Mouse (Mus musculus): ENCODE data around the gene Serpinf2.
"Not testable (repeated sequence)": the region's sequence is repeated elsewhere in the genome, so short reads cannot be mapped to it uniquely, and the experiment has no call there.

Serpinf2 gene

GRCm38 (mm10) chr11:75395611-75396010 lies 43.8 kb downstream of the Serpinf2 start:
- in situ Hi-C loops (cut with MboI, MseI) = loop anchor here (10.0 kb wide), 1 partner anchor 931 kb away; no protein-coding TSS in a partner anchor

- in situ Hi-C loops (cut with MboI, MseI) = not testable (repeated sequence)
These were observed 55.9 kb downstream of the Serpinf2 start for GRCm38 (mm10) chr11:75383529-75383928.
